Mouse (Mus musculus): ENCODE data around the gene Cat. TPM values are rescaled to one million over a fixed set of nuclear protein-coding genes. Genes with fewer than 3 reads are reported as not detected.

Gene Cat
- polyA plus RNA-seq, 1 experiment: 608 TPM

- TF ChIP-seq CTCF (IDR thresholded peaks at IDR 0.05; ENCODE audit: low read depth, low read length) (no peak), POLR2A (IDR thresholded peaks at IDR 0.05; ENCODE audit: borderline replicate concordance, low read depth, low read length) (no peak)
- H3K4me3 ChIP-seq (ENCODE audit: insufficient read depth, low read length): no peak overlapping the region
- no peak overlapping the region for H3K27ac ChIP-seq (ENCODE audit: insufficient read depth, low read depth, low read length)
- no peaks in the 10 kb centered on the region for H3K4me1 ChIP-seq (ENCODE audit: control insufficient read depth, insufficient read depth, low read length)
Observed at GRCm38 (mm10) chr2:103462746-103463145, 22.2 kb downstream of the Cat start.

GRCm38 (mm10) chr2:103461743-103462142 lies 23.2 kb downstream of the Cat start:
- no peak overlapping the region for H3K27ac ChIP-seq (ENCODE audit: insufficient read depth, low read depth, low read length)
- no peak overlapping the region for H3K4me3 ChIP-seq (ENCODE audit: insufficient read depth, low read length)
- no peaks in the 10 kb centered on the region for H3K4me1 ChIP-seq (ENCODE audit: control insufficient read depth, insufficient read depth, low read length)
- no peak for TF ChIP-seq POLR2A (IDR thresholded peaks at IDR 0.05; ENCODE audit: borderline replicate concordance, low read depth, low read length)
- TF ChIP-seq CTCF (IDR thresholded peaks at IDR 0.05; ENCODE audit: low read depth, low read length): no peak

GRCm38 (mm10) chr2:103461210-103461609 lies 23.8 kb downstream of the Cat start:
- no peak overlapping the region for H3K27ac ChIP-seq (ENCODE audit: insufficient read depth, low read depth, low read length)
- no peaks in the 10 kb centered on the region for H3K4me1 ChIP-seq (ENCODE audit: control insufficient read depth, insufficient read depth, low read length)
- no peak for TF ChIP-seq POLR2A (IDR thresholded peaks at IDR 0.05; ENCODE audit: borderline replicate concordance, low read depth, low read length)
- no peak for TF ChIP-seq CTCF (IDR thresholded peaks at IDR 0.05; ENCODE audit: low read depth, low read length)
- H3K4me3 ChIP-seq (ENCODE audit: insufficient read depth, low read length): no peak overlapping the region

GRCm38 (mm10) chr2:103459069-103459468 lies 25.9 kb downstream of the Cat start:
- Histone ChIP-seq H3K27ac (ENCODE audit: insufficient read depth, low read depth, low read length) (no peak overlapping the region), H3K4me3 (ENCODE audit: insufficient read depth, low read length) (no peak overlapping the region), H3K4me1 (ENCODE audit: control insufficient read depth, insufficient read depth, low read length) (no peaks in the 10 kb centered on the region)
- TF ChIP-seq CTCF (IDR thresholded peaks at IDR 0.05; ENCODE audit: low read depth, low read length) (no peak), POLR2A (IDR thresholded peaks at IDR 0.05; ENCODE audit: borderline replicate concordance, low read depth, low read length) (no peak)

- no peak overlapping the region for H3K4me3 ChIP-seq (ENCODE audit: insufficient read depth, low read length)
- no peak for TF ChIP-seq CTCF (IDR thresholded peaks at IDR 0.05; ENCODE audit: low read depth, low read length)
- no peak for TF ChIP-seq POLR2A (IDR thresholded peaks at IDR 0.05; ENCODE audit: borderline replicate concordance, low read depth, low read length)
Observed at GRCm38 (mm10) chr2:103457628-103458027, 27.3 kb downstream of the Cat start.

GRCm38 (mm10) chr2:103457048-103457447 lies 27.9 kb downstream of the Cat start:
- H3K4me1 ChIP-seq (ENCODE audit: control insufficient read depth, insufficient read depth, low read length): no peaks in the 10 kb centered on the region

More at GRCm38 (mm10) chr2:103457628-103458027, 27.3 kb downstream of the Cat start:
- no peaks in the 10 kb centered on the region for H3K4me1 ChIP-seq (ENCODE audit: control insufficient read depth, insufficient read depth, low read length)
- no peak overlapping the region for H3K27ac ChIP-seq (ENCODE audit: insufficient read depth, low read depth, low read length)

GRCm38 (mm10) chr2:103456646-103457045 lies 28.3 kb downstream of the Cat start:
- TF ChIP-seq CTCF (IDR thresholded peaks at IDR 0.05; ENCODE audit: low read depth, low read length) (peak; percentile 74), POLR2A (IDR thresholded peaks at IDR 0.05; ENCODE audit: borderline replicate concordance, low read depth, low read length) (no peak)
- H3K4me3 ChIP-seq (ENCODE audit: insufficient read depth, low read length): no peak overlapping the region
- H3K4me1 ChIP-seq (ENCODE audit: control insufficient read depth, insufficient read depth, low read length): no peaks in the 10 kb centered on the region
- no peak overlapping the region for H3K27ac ChIP-seq (ENCODE audit: insufficient read depth, low read depth, low read length)

More at GRCm38 (mm10) chr2:103457048-103457447, 27.9 kb downstream of the Cat start:
- Histone ChIP-seq H3K27ac (ENCODE audit: insufficient read depth, low read depth, low read length) (no peak overlapping the region), H3K4me3 (ENCODE audit: insufficient read depth, low read length) (no peak overlapping the region)
- TF ChIP-seq CTCF (IDR thresholded peaks at IDR 0.05; ENCODE audit: low read depth, low read length) (no peak), POLR2A (IDR thresholded peaks at IDR 0.05; ENCODE audit: borderline replicate concordance, low read depth, low read length) (no peak)

GRCm38 (mm10) chr2:103455748-103456147 lies 29.2 kb downstream of the Cat start:
- H3K4me3 ChIP-seq (ENCODE audit: insufficient read depth, low read length): no peak overlapping the region
- no peak for TF ChIP-seq CTCF (IDR thresholded peaks at IDR 0.05; ENCODE audit: low read depth, low read length)
- no peak for TF ChIP-seq POLR2A (IDR thresholded peaks at IDR 0.05; ENCODE audit: borderline replicate concordance, low read depth, low read length)
- no peaks in the 10 kb centered on the region for H3K4me1 ChIP-seq (ENCODE audit: control insufficient read depth, insufficient read depth, low read length)
- no peak overlapping the region for H3K27ac ChIP-seq (ENCODE audit: insufficient read depth, low read depth, low read length)

- TF ChIP-seq POLR2A (IDR thresholded peaks at IDR 0.05; ENCODE audit: borderline replicate concordance, low read depth, low read length) (no peak), CTCF (IDR thresholded peaks at IDR 0.05; ENCODE audit: low read depth, low read length) (no peak)
- H3K4me3 ChIP-seq (ENCODE audit: insufficient read depth, low read length): no peak overlapping the region
- no peaks in the 10 kb centered on the region for H3K4me1 ChIP-seq (ENCODE audit: control insufficient read depth, insufficient read depth, low read length)
- H3K27ac ChIP-seq (ENCODE audit: insufficient read depth, low read depth, low read length): no peak overlapping the region
Observed at GRCm38 (mm10) chr2:103452550-103452949, 32.4 kb downstream of the Cat start.

GRCm38 (mm10) chr2:103450267-103450666 lies 34.7 kb downstream of the Cat start:
- H3K4me3 ChIP-seq (ENCODE audit: insufficient read depth, low read length): no peak overlapping the region
- no peaks in the 10 kb centered on the region for H3K4me1 ChIP-seq (ENCODE audit: control insufficient read depth, insufficient read depth, low read length)
- no peak overlapping the region for H3K27ac ChIP-seq (ENCODE audit: insufficient read depth, low read depth, low read length)
- TF ChIP-seq POLR2A (IDR thresholded peaks at IDR 0.05; ENCODE audit: borderline replicate concordance, low read depth, low read length) (no peak), CTCF (IDR thresholded peaks at IDR 0.05; ENCODE audit: low read depth, low read length) (no peak)

- Histone ChIP-seq H3K4me3 (ENCODE audit: insufficient read depth, low read length) (no peak overlapping the region), H3K4me1 (ENCODE audit: control insufficient read depth, insufficient read depth, low read length) (no peaks in the 10 kb centered on the region), H3K27ac (ENCODE audit: insufficient read depth, low read depth, low read length) (no peak overlapping the region)
- TF ChIP-seq CTCF (IDR thresholded peaks at IDR 0.05; ENCODE audit: low read depth, low read length) (no peak), POLR2A (IDR thresholded peaks at IDR 0.05; ENCODE audit: borderline replicate concordance, low read depth, low read length) (no peak)
Observed at GRCm38 (mm10) chr2:103449813-103450212, 35.1 kb downstream of the Cat start.

Measured in bone marrow macrophage, adult 2 months (primary cell).